Mouse (Mus musculus) MEL (cell line): ENCODE measurements around the gene Vmn1r193.
"Not testable (repeated sequence)": the region's sequence is repeated elsewhere in the genome, so short reads cannot be mapped to it uniquely, and the experiment has no call there.

Source experiments
- CTCF ChIP-seq, 3 experiments: IDR thresholded peaks in 2 of 3; conservative IDR thresholded peaks in 1 of 3; 2 replicates each; pipeline ENCODE4 v1.5.1; 2011 to 2012; ENCODE audit warnings: low read length in 3 of 3, low read depth in 2 of 3, mild to moderate bottlenecking in 2 of 3, improper control_type of control experiment in 1 of 3, inconsistent platforms in 1 of 3, mixed read lengths in 1 of 3, moderate library complexity in 1 of 3; ENCODE audit not compliant: control insufficient read depth in 1 of 3, insufficient read depth in 1 of 3, poor library complexity in 1 of 3, severe bottlenecking in 1 of 3
- E2F4 ChIP-seq: IDR thresholded peaks from 2 replicates; pipeline ENCODE4 v1.6.1; 2011; ENCODE audit warnings: low read depth, low read length, improper control_type of control experiment, borderline replicate concordance
- EP300 ChIP-seq, 2 experiments: IDR thresholded peaks; 2 replicates each; pipeline ENCODE4 v1.6.1; 2011; ENCODE audit warnings: improper control_type of control experiment in 2 of 2, low read length in 2 of 2, low read depth in 1 of 2, mild to moderate bottlenecking in 1 of 2
- ETS1 ChIP-seq: IDR thresholded peaks from 2 replicates; pipeline ENCODE4 v1.6.1; 2012; ENCODE audit warnings: low read depth, mild to moderate bottlenecking, inconsistent platforms, low read length, improper control_type of control experiment, moderate library complexity
- HCFC1 ChIP-seq: IDR thresholded peaks from 2 replicates; pipeline ENCODE4 v1.6.1; 2012; ENCODE audit warnings: low read depth, mild to moderate bottlenecking, inconsistent platforms, low read length, improper control_type of control experiment, moderate library complexity
- NELFE ChIP-seq: IDR thresholded peaks from 2 replicates; pipeline ENCODE4 v1.6.1; 2011; ENCODE audit warnings: low read depth, low read length, improper control_type of control experiment
- POLR2A ChIP-seq, 2 experiments: IDR thresholded peaks; 2 replicates each; pipeline ENCODE4 v1.6.1; 2011 to 2012; ENCODE audit warnings: low read length in 2 of 2, mild to moderate bottlenecking in 2 of 2, control low read depth in 1 of 2, improper control_type of control experiment in 1 of 2, low read depth in 1 of 2, moderate library complexity in 1 of 2; ENCODE audit not compliant: control insufficient read depth in 1 of 2, insufficient read depth in 1 of 2, poor library complexity in 1 of 2
- POLR2AphosphoS2 ChIP-seq: IDR thresholded peaks from 2 replicates; pipeline ENCODE4 v1.6.1; 2011; ENCODE audit warnings: low read length, improper control_type of control experiment
- RCOR1 ChIP-seq: IDR thresholded peaks from 2 replicates; pipeline ENCODE4 v1.6.1; 2012; ENCODE audit warnings: low read depth, mild to moderate bottlenecking, inconsistent platforms, low read length, improper control_type of control experiment
- TAL1 ChIP-seq: IDR thresholded peaks from 2 replicates; pipeline ENCODE4 v1.6.1; 2012; ENCODE audit warnings: mild to moderate bottlenecking, inconsistent platforms, low read length, moderate library complexity, mixed read lengths
- TBP ChIP-seq: IDR thresholded peaks from 2 replicates; pipeline ENCODE4 v1.8.0; 2011; ENCODE audit warnings: low read depth, low read length, improper control_type of control experiment
- ZNF384 ChIP-seq: IDR thresholded peaks from 2 replicates; pipeline ENCODE4 v1.6.1; 2012; ENCODE audit warnings: low read depth, mild to moderate bottlenecking, inconsistent platforms, low read length, improper control_type of control experiment

GRCm38 (mm10) chr13:22270222-22270621 lies 47.3 kb upstream of the Vmn1r193 start, which contains the start of gene Vmn1r195:
- not testable (repeated sequence) for TF ChIP-seq EP300 (IDR thresholded peaks at IDR 0.05; ENCODE audit: low read depth in 1 of 2, low read length in 2 of 2); CTCF (IDR thresholded peaks at IDR 0.05 in 2 of 3, conservative IDR thresholded peaks at IDR 0.05 in 1 of 3; ENCODE audit: control insufficient read depth in 1 of 3, insufficient read depth in 1 of 3, low read depth in 2 of 3, low read length in 3 of 3, poor library complexity in 1 of 3, severe bottlenecking in 1 of 3); ZNF384; HCFC1; POLR2A (IDR thresholded peaks at IDR 0.05; ENCODE audit: control insufficient read depth in 1 of 2, insufficient read depth in 1 of 2, low read depth in 1 of 2, low read length in 2 of 2, poor library complexity in 1 of 2); RCOR1; NELFE; TBP; E2F4; TAL1; POLR2AphosphoS2; ETS1
